In genomic region chr4:83312336-83312735, GRCm38 (mm10) we compare ENCODE assay signal across 28 mouse cellular contexts. TPM values are rescaled to one million over a fixed set of nuclear protein-coding genes. Genes with fewer than 3 reads are reported as not detected.
DNase-seq lines count a peak whose midpoint lies in the region; ATAC-seq and TF ChIP-seq lines count a peak whose summit lies in the region.
"Had no signal": no experiment of that assay in that cellular context is flagged by ENCODE, and none has a peak within 500 bp of the region (broad histone marks: within the 10 kb centered on the region; RNA-seq: fewer than 3 reads in every experiment).

No protein-coding gene starts in this region.

- H3K9me3 ChIP-seq in heart, embryonic 11.5 days (replicated peaks; ENCODE audit: control insufficient read depth, low read length): no peaks in the 10 kb centered on the region
- H3K9me3 ChIP-seq in hindbrain, postnatal 0 days (ENCODE audit: low read length): no peaks in the 10 kb centered on the region
- H3K9me3 ChIP-seq in hindbrain, embryonic 13.5 days: no peaks in the 10 kb centered on the region
- no peaks in the 10 kb centered on the region for H3K9me3 ChIP-seq in midbrain, postnatal 0 days (ENCODE audit: low read length)
- no peaks in the 10 kb centered on the region for H3K9me3 ChIP-seq in midbrain, embryonic 10.5 days (replicated peaks)
- H3K9me3 ChIP-seq: hindbrain, embryonic 15.5 days; limb, embryonic 10.5 days; limb, embryonic 15.5 days; neural tube, embryonic 15.5 days had no signal

- no peak overlapping the region for H3K4me3 ChIP-seq in heart, embryonic 11.5 days (ENCODE audit: low read depth, low read length)
- no peak overlapping the region for H3K4me3 ChIP-seq in hindbrain, postnatal 0 days (ENCODE audit: low read length)
- no peak overlapping the region for H3K4me3 ChIP-seq in hindbrain, embryonic 13.5 days
- H3K4me3 ChIP-seq in midbrain, postnatal 0 days (ENCODE audit: low read depth, low read length): no peak overlapping the region
- H3K4me3 ChIP-seq in midbrain, embryonic 10.5 days: no peak overlapping the region
- H3K4me3 ChIP-seq in brown adipose tissue, adult 24 weeks (ENCODE audit: insufficient read depth, low read depth, low read length): no peak overlapping the region
- H3K4me3 ChIP-seq: erythroblast, embryonic 14.5 days; gastrocnemius, adult 2 months; hindbrain, embryonic 15.5 days; limb, embryonic 10.5 days; limb, embryonic 15.5 days; neural tube, embryonic 15.5 days had no signal

- TF ChIP-seq CTCF in hindbrain, postnatal 0 days (IDR thresholded peaks at IDR 0.05; ENCODE audit: low read depth): peak; percentile 16; the same call in 1 of the 2 replicates
- no peak for TF ChIP-seq CTCF in midbrain, postnatal 0 days (IDR thresholded peaks at IDR 0.05)

- no peaks in the 10 kb centered on the region for H3K27me3 ChIP-seq in heart, embryonic 11.5 days (ENCODE audit: control insufficient read depth, insufficient read depth, low read length)
- H3K27me3 ChIP-seq in hindbrain, postnatal 0 days (ENCODE audit: insufficient read depth, low read length): no peaks in the 10 kb centered on the region
- H3K27me3 ChIP-seq in hindbrain, embryonic 13.5 days: no peaks in the 10 kb centered on the region; the same call in 1 of the 2 replicates
- no peaks in the 10 kb centered on the region for H3K27me3 ChIP-seq in midbrain, postnatal 0 days (ENCODE audit: insufficient read depth, low read length)
- no peaks in the 10 kb centered on the region for H3K27me3 ChIP-seq in midbrain, embryonic 10.5 days (ENCODE audit: low read depth, poor library complexity, severe bottlenecking)
- H3K27me3 ChIP-seq: hindbrain, embryonic 15.5 days; limb, embryonic 15.5 days; neural tube, embryonic 15.5 days had no signal

- WGBS in heart, embryonic 11.5 days (ENCODE audit: insufficient replicate concordance): 75% methylated on average over 4 of the region's 4 CpGs
- 63% methylated on average over 4 of the region's 4 CpGs for WGBS in hindbrain, postnatal 0 days
- 73% methylated on average over 4 of the region's 4 CpGs for WGBS in hindbrain, embryonic 13.5 days
- 71% methylated on average over 4 of the region's 4 CpGs for WGBS in midbrain, postnatal 0 days
- WGBS in midbrain, embryonic 10.5 days: 83% methylated on average over 4 of the region's 4 CpGs

- H3K4me1 ChIP-seq in heart, embryonic 11.5 days (ENCODE audit: control insufficient read depth, insufficient read depth, low read length): peaks cover 20% of the 10 kb centered on the region
- H3K4me1 ChIP-seq in hindbrain, postnatal 0 days (ENCODE audit: insufficient read depth, low read length): peaks cover 7% of the 10 kb centered on the region; the same call in 1 of the 2 replicates
- peaks cover 15% of the 10 kb centered on the region for H3K4me1 ChIP-seq in hindbrain, embryonic 13.5 days (replicated peaks)
- H3K4me1 ChIP-seq in midbrain, postnatal 0 days (ENCODE audit: insufficient read depth, low read length): no peaks in the 10 kb centered on the region
- peaks cover 8% of the 10 kb centered on the region; the same call in 1 of the 2 replicates for H3K4me1 ChIP-seq in midbrain, embryonic 10.5 days
- peaks cover 58% of the 10 kb centered on the region for H3K4me1 ChIP-seq in brown adipose tissue, adult 24 weeks (ENCODE audit: control insufficient read depth, insufficient read depth, insufficient read length, low read length)

- DNase-seq in heart, adult 11 months: peak; percentile 95
- peak; percentile 26 for DNase-seq in hindbrain, postnatal 0 days (ENCODE audit: low spot score)
- peak; percentile 11 for DNase-seq in midbrain, postnatal 0 days (ENCODE audit: low spot score)
- DNase-seq in midbrain, embryonic 10.5 days (ENCODE audit: low spot score): no peak
- DNase-seq: adrenal gland, adult 8-10 months; cerebellum, adult 11-12 months; cerebellum, adult 9-11 months; gastrocnemius, adult 2 months; kidney, adult 8-10 months; kidney, postnatal 25 days; lung, adult 2 months; lung, postnatal 10 days; midbrain, embryonic 14.5 days; right cerebral cortex, postnatal 4 days; thymus, adult 2 months; thymus, postnatal 36 days had no signal

- ATAC-seq in heart, embryonic 11.5 days (replicated peaks; ENCODE audit: insufficient number of reproducible peaks, low FRiP score, low TSS enrichment): no peak
- ATAC-seq in hindbrain, postnatal 0 days: no peak
- ATAC-seq in hindbrain, embryonic 13.5 days (ENCODE audit: low FRiP score): no peak
- no peak for ATAC-seq in midbrain, postnatal 0 days (ENCODE audit: low FRiP score)
- ATAC-seq: CD4-positive, CD25-positive, alpha-beta regulatory T cell, adult 4 months; forebrain, embryonic 16.5 days had no signal

- H3K36me3 ChIP-seq in heart, embryonic 11.5 days (ENCODE audit: control insufficient read depth, insufficient read depth, low read length): no peaks in the 10 kb centered on the region
- no peaks in the 10 kb centered on the region for H3K36me3 ChIP-seq in hindbrain, postnatal 0 days (ENCODE audit: insufficient read depth, low read length)
- no peaks in the 10 kb centered on the region for H3K36me3 ChIP-seq in hindbrain, embryonic 13.5 days
- H3K36me3 ChIP-seq in midbrain, postnatal 0 days (ENCODE audit: insufficient read depth, low read length): no peaks in the 10 kb centered on the region
- no peaks in the 10 kb centered on the region for H3K36me3 ChIP-seq in midbrain, embryonic 10.5 days
- H3K36me3 ChIP-seq: hindbrain, embryonic 15.5 days; limb, embryonic 10.5 days; limb, embryonic 15.5 days; neural tube, embryonic 15.5 days had no signal

- H3K9ac ChIP-seq in heart, embryonic 11.5 days (ENCODE audit: low read depth, low read length): no peak overlapping the region
- no peak overlapping the region for H3K9ac ChIP-seq in hindbrain, postnatal 0 days (replicated peaks; ENCODE audit: low read length)
- H3K9ac ChIP-seq in hindbrain, embryonic 13.5 days: no peak overlapping the region
- H3K9ac ChIP-seq in midbrain, postnatal 0 days (replicated peaks; ENCODE audit: low read length, poor library complexity, severe bottlenecking): no peak overlapping the region
- H3K9ac ChIP-seq: hindbrain, embryonic 15.5 days; limb, embryonic 15.5 days; liver, embryonic 14.5 days; neural tube, embryonic 15.5 days had no signal

- no peak overlapping the region for H3K4me2 ChIP-seq in heart, embryonic 11.5 days
- no peak overlapping the region for H3K4me2 ChIP-seq in hindbrain, postnatal 0 days (ENCODE audit: low read depth, low read length)
- no peak overlapping the region for H3K4me2 ChIP-seq in hindbrain, embryonic 13.5 days
- H3K4me2 ChIP-seq in midbrain, postnatal 0 days (ENCODE audit: low read depth, low read length, poor library complexity, severe bottlenecking): no peak overlapping the region
- H3K4me2 ChIP-seq: hindbrain, embryonic 15.5 days; limb, embryonic 15.5 days; neural tube, embryonic 15.5 days had no signal

- no peak overlapping the region for H3K27ac ChIP-seq in heart, embryonic 11.5 days (ENCODE audit: low read depth, low read length)
- no peak overlapping the region for H3K27ac ChIP-seq in hindbrain, postnatal 0 days
- H3K27ac ChIP-seq in hindbrain, embryonic 13.5 days: no peak overlapping the region
- H3K27ac ChIP-seq in midbrain, postnatal 0 days (ENCODE audit: low read depth, low read length): no peak overlapping the region
- H3K27ac ChIP-seq in midbrain, embryonic 10.5 days (replicated peaks): no peak overlapping the region
- H3K27ac ChIP-seq in brown adipose tissue, adult 24 weeks (replicated peaks; ENCODE audit: low read depth, low read length): peak overlapping the region; percentile 76
- H3K27ac ChIP-seq: hindbrain, embryonic 15.5 days; limb, embryonic 10.5 days; limb, embryonic 15.5 days; liver, embryonic 14.5 days; macrophage; neural tube, embryonic 15.5 days had no signal

RNA-seq across cellular contexts. Expression of gene Ttc39b, which starts 11.7 kb away (rescaled TPM):
- polyA plus RNA-seq in heart, embryonic 11.5 days (2014; fragmentation: Nextera tagmentation; extraction: Ambion mirVana): 2.3 and 2.9 TPM in 2 replicates
- total RNA-seq in hindbrain, postnatal 0 days (2014; rRNA removed): 15.2 and 16.0 TPM in 2 replicates
- polyA plus RNA-seq in hindbrain, postnatal 0 days (2015; fragmentation: Nextera tagmentation; extraction: Ambion mirVana): 8.2 and 8.6 TPM in 2 replicates
- 5.3 and 5.5 TPM in 2 replicates for polyA plus RNA-seq in hindbrain, embryonic 13.5 days (2015; fragmentation: Nextera tagmentation; extraction: Ambion mirVana)
- total RNA-seq in midbrain, postnatal 0 days (2014; rRNA removed): 14.7 and 16.4 TPM in 2 replicates
- 4.9 and 5.7 TPM in 2 replicates for polyA plus RNA-seq in midbrain, postnatal 0 days (2015; fragmentation: Nextera tagmentation; extraction: Ambion mirVana)
- 1.8 and 2.6 TPM in 2 replicates for polyA plus RNA-seq in midbrain, embryonic 10.5 days (2016; fragmentation: Nextera tagmentation; extraction: Ambion mirVana)
- 3.6 and 5.5 TPM in 2 replicates for polyA plus RNA-seq in brown adipose tissue, adult 24 weeks (2012; ENCODE audit: insufficient read depth, insufficient read length, missing spikeins)
